In the genomic region with DNA sequence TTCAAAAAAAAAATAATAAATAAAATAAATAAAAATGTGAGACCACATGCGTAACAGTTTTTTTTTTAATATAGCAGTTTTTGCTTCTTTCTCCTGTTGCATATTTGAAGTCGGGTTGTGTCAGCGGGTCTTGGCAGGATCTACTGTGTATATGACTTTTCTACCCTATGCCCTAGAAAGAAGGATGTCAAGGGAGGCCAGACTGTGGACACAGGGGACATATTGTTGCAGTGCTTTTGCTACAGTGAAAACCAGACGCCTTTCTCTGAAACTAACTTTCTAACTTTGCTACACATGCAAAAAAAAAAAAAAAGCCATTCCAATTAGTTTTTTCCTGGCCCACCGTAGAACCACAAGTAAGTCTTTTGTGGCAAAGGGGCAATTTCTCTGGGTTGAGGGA, we compare ENCODE assay signal across 22 mouse cellular contexts.
"Had no signal": no experiment of that assay in that cellular context is flagged by ENCODE, and none has a peak within 500 bp of the region (broad histone marks: within the 10 kb centered on the region; RNA-seq: fewer than 3 reads in every experiment).

No protein-coding gene starts in this region.

- H3K9me3 ChIP-seq: liver, embryonic 13.5 days; liver, embryonic 15.5 days; lung, embryonic 15.5 days; midbrain, embryonic 10.5 days; midbrain, embryonic 13.5 days; midbrain, embryonic 15.5 days; neural tube, embryonic 13.5 days; neural tube, embryonic 15.5 days had no signal

- H3K36me3 ChIP-seq: liver, embryonic 13.5 days; liver, embryonic 15.5 days; lung, embryonic 15.5 days; midbrain, embryonic 10.5 days; midbrain, embryonic 13.5 days; midbrain, embryonic 15.5 days; neural tube, embryonic 13.5 days; neural tube, embryonic 15.5 days had no signal

- H3K4me3 ChIP-seq: liver, embryonic 13.5 days; liver, embryonic 15.5 days; lung, embryonic 15.5 days; midbrain, embryonic 10.5 days; midbrain, embryonic 13.5 days; midbrain, embryonic 15.5 days; myocyte; neural tube, embryonic 13.5 days; neural tube, embryonic 15.5 days had no signal

- ATAC-seq: liver, postnatal 0 days; lung, postnatal 0 days; midbrain, embryonic 13.5 days; midbrain, embryonic 15.5 days had no signal

- H3K9ac ChIP-seq: liver, embryonic 13.5 days; liver, embryonic 15.5 days; liver, postnatal 0 days; lung, embryonic 15.5 days; midbrain, embryonic 13.5 days; midbrain, embryonic 15.5 days; neural tube, embryonic 13.5 days; neural tube, embryonic 15.5 days had no signal

- H3K27ac ChIP-seq: liver, embryonic 13.5 days; liver, embryonic 15.5 days; lung, embryonic 15.5 days; macrophage; midbrain, embryonic 10.5 days; midbrain, embryonic 13.5 days; midbrain, embryonic 15.5 days; neural tube, embryonic 13.5 days; neural tube, embryonic 15.5 days had no signal

- H3K4me2 ChIP-seq: liver, embryonic 13.5 days; liver, embryonic 15.5 days; lung, embryonic 15.5 days; midbrain, embryonic 13.5 days; midbrain, embryonic 15.5 days; neural tube, embryonic 13.5 days; neural tube, embryonic 15.5 days had no signal

- DNase-seq: liver, embryonic 13.5 days; liver, postnatal 0 days; lung, postnatal 14 days; lung, postnatal 36 days; retina, postnatal 1 day; right cerebral cortex, adult 18-20 months; right cerebral cortex, postnatal 25 days; right cerebral cortex, postnatal 4 days; spleen, adult 18-20 months; thymus, adult 18-20 months; thymus, postnatal 14 days; thymus, postnatal 36 days had no signal

- H3K4me1 ChIP-seq: liver, embryonic 13.5 days; liver, embryonic 15.5 days; lung, embryonic 15.5 days; midbrain, embryonic 10.5 days; midbrain, embryonic 13.5 days; midbrain, embryonic 15.5 days; neural tube, embryonic 13.5 days; neural tube, embryonic 15.5 days had no signal

- H3K27me3 ChIP-seq: liver, embryonic 13.5 days; liver, embryonic 15.5 days; lung, embryonic 15.5 days; midbrain, embryonic 13.5 days; midbrain, embryonic 15.5 days; neural tube, embryonic 13.5 days; neural tube, embryonic 15.5 days had no signal
